Mouse (Mus musculus) brown adipose tissue, adult 24 weeks (tissue): ENCODE data around the gene Hnrnpk. TPM values are rescaled to one million over a fixed set of nuclear protein-coding genes. Genes with fewer than 3 reads are reported as not detected.
"Not testable (repeated sequence)": the region's sequence is repeated elsewhere in the genome, so short reads cannot be mapped to it uniquely, and the experiment has no call there.

Experiments
- H3K27ac ChIP-seq: fragments of 200-500 bp; replicated peaks from 2 replicates; pipeline ENCODE4 v1.5.1; 2012; ENCODE audit warnings: low read depth, mild to moderate bottlenecking, low read length
- H3K4me1 ChIP-seq: fragments of 200-500 bp; 2 replicates; pipeline ENCODE4 v1.6.1; 2012; ENCODE audit warnings: low read length, mixed read lengths; ENCODE audit not compliant: control insufficient read depth, insufficient read depth, insufficient read length
- H3K4me3 ChIP-seq: fragments of 200-500 bp; 2 replicates; pipeline ENCODE4 v1.5.1; 2012; ENCODE audit warnings: low read depth, mild to moderate bottlenecking, low read length, moderate library complexity; ENCODE audit not compliant: insufficient read depth
- polyA plus RNA-seq: library from polyadenylated mRNA; stranded (reverse); fragments of >200 nt; gene quantifications from 2 replicates; pipeline ENCODE4 v1.2.4, GENCODE M21; 2012; ENCODE audit not compliant: missing spikeins, insufficient read depth, insufficient read length

Gene Hnrnpk
- polyA plus RNA-seq = 379 and 394 TPM in 2 replicates

- not testable (repeated sequence) for H3K4me1 ChIP-seq
- H3K4me3 ChIP-seq = peak within 1 kb of the TSS; percentile 95
- peak within 1 kb of the TSS; percentile 96 for H3K27ac ChIP-seq
Measured at GRCm38 (mm10) chr13:58403243-58403642, at the start of gene Hnrnpk. Gene Hnrnpk, minus strand, starts transcription at chr13:58403343.

- Histone ChIP-seq H3K4me1 (peaks cover 4% of the 10 kb centered on the region; the same call in 1 of the 2 replicates), H3K4me3 (0 out of 2 replicates have a peak overlapping the region, but pooled peaks have one; percentile 47), H3K27ac (no peak overlapping the region)
Measured at GRCm38 (mm10) chr13:58452246-58452645, 49.1 kb upstream of the Hnrnpk start.

DNA sequence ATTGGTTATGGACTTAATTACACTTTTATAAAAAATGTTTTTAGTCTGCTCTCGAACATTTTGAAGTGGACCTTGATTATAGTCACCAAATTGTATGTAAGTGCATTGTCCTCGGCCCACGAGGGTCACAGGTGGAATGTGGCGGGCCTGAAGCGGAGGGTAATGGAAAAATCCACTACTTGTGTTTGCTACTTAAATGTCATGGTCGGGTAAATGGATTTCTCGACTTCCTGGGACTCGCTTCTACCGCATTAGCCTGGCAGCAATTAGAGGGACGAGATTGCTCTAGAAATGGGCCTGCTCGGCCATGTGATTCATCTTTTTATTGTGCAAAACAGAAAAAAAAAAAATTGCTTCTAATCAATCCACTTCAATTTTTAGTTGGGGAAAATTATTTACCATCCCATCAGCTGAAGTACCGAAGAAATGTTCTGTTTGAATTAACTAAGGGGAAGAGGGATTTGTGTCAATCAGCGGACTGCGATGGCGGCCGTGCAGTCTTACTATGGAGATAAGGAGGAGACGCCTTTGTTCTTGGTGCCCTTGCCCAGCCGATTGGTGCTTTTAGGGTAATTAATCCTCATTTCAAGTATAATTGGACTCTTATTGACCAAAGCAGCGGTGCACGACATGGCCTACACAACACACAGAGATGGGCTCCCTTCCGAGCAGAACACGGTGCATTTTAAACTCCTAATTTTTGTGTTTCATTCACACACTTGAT lies 47.5 kb upstream of the Hnrnpk start:
- peaks cover 4% of the 10 kb centered on the region; the same call in 1 of the 2 replicates for H3K4me1 ChIP-seq
- H3K4me3 ChIP-seq = no peak overlapping the region
- no peak overlapping the region for H3K27ac ChIP-seq

DNA sequence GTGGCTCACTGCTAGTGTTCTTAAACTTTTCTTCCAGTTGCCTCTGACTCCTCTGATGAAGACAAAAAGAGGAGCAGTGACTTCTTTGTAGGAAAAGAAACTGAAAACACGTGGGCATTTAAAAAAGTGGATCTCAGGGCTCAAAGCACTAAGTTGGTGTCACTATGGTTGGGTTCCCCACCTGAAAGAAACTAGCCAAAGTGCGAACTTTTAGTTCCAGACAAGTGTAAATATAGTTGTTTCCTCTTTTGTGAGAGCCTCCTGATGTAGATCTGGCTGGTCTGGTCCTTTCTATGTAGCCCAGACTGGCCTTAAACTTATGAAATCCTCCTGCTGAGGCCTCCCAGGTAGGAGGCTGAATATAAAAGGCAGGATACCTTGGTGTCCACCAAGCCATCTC lies 43.4 kb upstream of the Hnrnpk start:
- Histone ChIP-seq H3K4me3 (no peak overlapping the region), H3K4me1 (no peaks in the 10 kb centered on the region; the same call in 1 of the 2 replicates), H3K27ac (no peak overlapping the region)

- no peak overlapping the region for H3K27ac ChIP-seq
- H3K4me1 ChIP-seq = no peaks in the 10 kb centered on the region; the same call in 1 of the 2 replicates
- H3K4me3 ChIP-seq = no peak overlapping the region
Measured at GRCm38 (mm10) chr13:58443787-58444186, 40.6 kb upstream of the Hnrnpk start.

DNA sequence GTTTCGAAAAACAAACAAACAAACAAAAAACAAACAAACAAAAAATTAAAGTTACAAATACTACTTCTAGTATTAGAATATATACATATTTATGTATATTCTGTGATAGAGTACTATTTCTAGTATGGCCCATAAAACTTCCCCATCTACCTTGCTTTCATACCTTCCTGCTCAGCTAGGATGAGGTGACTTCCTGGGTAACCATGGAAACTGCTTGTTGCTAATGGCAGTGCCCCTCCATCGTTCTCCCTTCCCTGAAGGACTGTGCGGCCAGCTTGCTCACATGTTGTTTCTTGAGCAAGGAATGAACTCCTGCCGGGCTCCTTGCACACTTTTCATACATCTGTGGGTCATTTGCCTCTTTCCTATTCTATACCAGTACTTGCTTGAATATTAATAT lies 40.2 kb upstream of the Hnrnpk start:
- no peak overlapping the region for H3K27ac ChIP-seq
- H3K4me3 ChIP-seq = no peak overlapping the region
- H3K4me1 ChIP-seq = no peaks in the 10 kb centered on the region; the same call in 1 of the 2 replicates

- Histone ChIP-seq H3K27ac (no peak overlapping the region), H3K4me3 (no peak overlapping the region), H3K4me1 (no peaks in the 10 kb centered on the region; the same call in 1 of the 2 replicates)
Measured at GRCm38 (mm10) chr13:58439716-58440115, 36.6 kb upstream of the Hnrnpk start.

- H3K27ac ChIP-seq = no peak overlapping the region
Measured at GRCm38 (mm10) chr13:58423061-58423660, 20.0 kb upstream of the Hnrnpk start.

DNA sequence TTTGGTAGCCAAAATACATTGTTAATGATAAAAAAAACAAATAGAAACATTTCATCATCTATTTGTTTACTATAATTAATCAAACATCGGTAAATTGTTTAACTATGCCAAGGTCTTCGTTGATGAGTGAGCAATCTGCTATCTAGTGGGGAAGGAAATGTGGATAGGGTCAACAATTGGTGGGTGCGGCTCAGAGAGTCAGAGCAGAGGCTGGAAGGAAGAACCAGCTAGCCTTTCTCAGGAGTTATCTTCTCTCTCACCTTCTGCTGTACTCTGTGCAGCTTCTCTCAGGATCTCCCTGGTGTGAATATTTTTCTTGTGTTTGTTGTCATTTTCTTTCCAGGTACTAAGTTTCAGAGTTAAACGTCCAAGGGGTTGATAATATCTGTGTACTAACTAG lies 19.1 kb upstream of the Hnrnpk start:
- H3K27ac ChIP-seq = no peak overlapping the region
- peaks cover 3% of the 10 kb centered on the region for H3K4me1 ChIP-seq
- no peak overlapping the region for H3K4me3 ChIP-seq

More at GRCm38 (mm10) chr13:58423061-58423660, 20.0 kb upstream of the Hnrnpk start:
- H3K4me1 ChIP-seq = peaks cover 3% of the 10 kb centered on the region
- no peak overlapping the region for H3K4me3 ChIP-seq

DNA sequence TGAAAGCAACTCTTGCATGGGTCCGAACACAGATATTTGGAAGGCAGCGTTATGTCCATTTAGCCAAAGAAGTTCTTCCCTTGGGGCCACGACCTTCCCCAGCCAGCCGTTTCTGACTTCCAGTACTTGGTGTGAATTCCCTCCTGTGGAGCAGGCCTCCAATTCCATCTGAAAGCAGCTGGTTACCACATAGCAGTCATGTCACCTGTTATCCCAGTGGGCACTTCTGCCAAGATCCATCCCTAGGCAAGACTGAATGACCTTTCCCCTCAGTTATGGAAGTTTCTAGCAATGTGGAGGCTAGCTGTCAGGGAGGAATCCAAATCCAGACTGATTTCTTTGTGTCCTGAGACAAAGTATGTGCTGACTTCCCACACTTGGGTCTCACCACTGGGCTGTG lies 17.9 kb upstream of the Hnrnpk start:
- H3K27ac ChIP-seq = peak overlapping the region; percentile 25; the same call in 1 of the 2 replicates
- peaks cover 3% of the 10 kb centered on the region for H3K4me1 ChIP-seq
- no peak overlapping the region for H3K4me3 ChIP-seq

DNA sequence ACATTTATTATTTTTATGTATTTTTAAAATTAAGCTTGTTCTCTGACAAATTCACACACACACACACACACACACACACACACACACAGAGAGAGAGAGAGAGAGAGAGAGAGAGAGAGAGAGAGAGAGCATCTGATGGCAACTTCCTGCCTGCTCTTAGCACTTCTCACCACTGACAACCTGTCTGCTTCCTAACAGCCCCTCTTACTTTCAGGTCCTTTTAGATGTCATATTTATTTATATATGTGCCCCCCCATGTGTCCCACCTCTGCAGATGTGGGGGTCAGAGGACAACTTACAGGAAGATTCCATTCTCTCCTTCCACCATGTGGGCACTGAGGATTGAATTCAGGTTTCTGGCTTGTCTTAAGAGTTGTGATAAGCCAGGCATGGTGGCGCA lies 16.1 kb upstream of the Hnrnpk start:
- Histone ChIP-seq H3K4me3 (no peak overlapping the region), H3K27ac (no peak overlapping the region), H3K4me1 (peaks cover 3% of the 10 kb centered on the region)

GRCm38 (mm10) chr13:58418656-58419055 lies 15.5 kb upstream of the Hnrnpk start:
- Histone ChIP-seq H3K4me3 (no peak overlapping the region), H3K27ac (no peak overlapping the region), H3K4me1 (peaks cover 3% of the 10 kb centered on the region)

GRCm38 (mm10) chr13:58415838-58416237 lies 12.7 kb upstream of the Hnrnpk start:
- no peak overlapping the region for H3K27ac ChIP-seq
- no peak overlapping the region for H3K4me3 ChIP-seq
- no peaks in the 10 kb centered on the region for H3K4me1 ChIP-seq

DNA sequence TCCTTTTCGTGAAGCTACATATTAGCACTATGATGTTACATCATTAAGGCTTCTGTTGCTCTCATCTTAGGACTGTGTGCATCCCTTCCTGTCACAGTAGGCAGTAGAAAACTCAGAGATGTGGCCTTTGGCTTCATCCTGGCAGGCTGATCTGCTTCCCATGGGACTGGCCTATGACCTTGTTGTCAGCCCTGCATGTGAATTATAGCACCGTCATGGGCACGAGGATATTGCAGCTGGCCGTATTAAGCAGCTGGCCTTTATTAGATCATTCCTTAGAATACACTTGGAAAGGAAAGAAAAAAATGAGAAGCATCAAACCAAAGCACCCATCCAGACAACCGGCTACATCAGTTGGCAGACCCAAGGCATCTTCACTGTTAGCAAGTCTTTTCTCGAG lies 12.2 kb upstream of the Hnrnpk start:
- Histone ChIP-seq H3K4me1 (no peaks in the 10 kb centered on the region), H3K27ac (no peak overlapping the region), H3K4me3 (no peak overlapping the region)

- Histone ChIP-seq H3K4me1 (no peaks in the 10 kb centered on the region), H3K27ac (no peak overlapping the region), H3K4me3 (no peak overlapping the region)
Measured at GRCm38 (mm10) chr13:58411073-58411472, 7.9 kb upstream of the Hnrnpk start.

DNA sequence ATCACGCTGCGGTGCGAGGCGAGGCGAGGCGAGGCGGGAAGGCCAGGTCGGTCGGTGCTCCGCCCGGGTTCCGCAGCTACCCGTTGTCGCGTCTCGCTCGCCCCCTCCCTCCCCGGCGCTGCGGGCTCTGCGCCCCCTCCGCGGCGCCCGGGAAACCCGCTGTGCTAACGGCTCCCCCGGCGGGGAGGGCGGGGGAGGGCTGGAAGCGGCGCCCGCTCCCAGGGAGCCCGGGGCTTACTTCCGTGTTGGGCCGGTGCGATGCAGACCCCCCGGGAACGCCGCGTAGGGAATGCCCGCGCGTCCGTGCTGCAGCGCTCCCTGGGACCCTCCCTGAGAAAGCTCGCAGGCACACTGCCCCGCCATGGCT lies 416 bp downstream of the Hnrnpk start:
- peak overlapping the region; percentile 95 for H3K4me3 ChIP-seq
- H3K4me1 ChIP-seq = no peaks in the 10 kb centered on the region
- peak overlapping the region; percentile 85 for H3K27ac ChIP-seq
